Mouse (Mus musculus): ENCODE measurements around the gene Ptbp1.
A peak's percentile ranks its signal among the peaks of the same experiment; 100 is the strongest.

Ptbp1 gene

GRCm38 (mm10) chr10:79886054-79886453 is 31.8 kb downstream of the Ptbp1 start, which contains the start of gene Elane:
TSS of gene Elane (plus strand) at chr10:79886247.
- DNase-seq = no peak

- DNase-seq = no peak
These were observed 32.4 kb downstream of the Ptbp1 start for GRCm38 (mm10) chr10:79886611-79887010.

GRCm38 (mm10) chr10:79889386-79889785 is 35.2 kb downstream of the Ptbp1 start:
- no peak for DNase-seq

GRCm38 (mm10) chr10:79890670-79891069 is 36.4 kb downstream of the Ptbp1 start, which contains the start of gene Cfd:
TSS of gene Cfd (plus strand) at chr10:79890853.
- DNase-seq = no peak

GRCm38 (mm10) chr10:79892451-79893118 is 38.4 kb downstream of the Ptbp1 start:
- peak; percentile 60 to 66 for DNase-seq

- DNase-seq = no peak
These were observed 42.1 kb downstream of the Ptbp1 start for GRCm38 (mm10) chr10:79896306-79896705.

GRCm38 (mm10) chr10:79896814-79897213 is 42.6 kb downstream of the Ptbp1 start:
- no peak for DNase-seq

GRCm38 (mm10) chr10:79897316-79898245 is 43.4 kb downstream of the Ptbp1 start:
- DNase-seq = no peak

GRCm38 (mm10) chr10:79900951-79901410 is 46.8 kb downstream of the Ptbp1 start:
- no peak for DNase-seq

GRCm38 (mm10) chr10:79906712-79907111 is 52.5 kb downstream of the Ptbp1 start:
- DNase-seq = no peak

- no peak for DNase-seq
These were observed 53.2 kb downstream of the Ptbp1 start for GRCm38 (mm10) chr10:79907415-79907814.

- peak; percentile 97 for DNase-seq
These were observed 54.2 kb downstream of the Ptbp1 start, which contains the start of gene Med16 for GRCm38 (mm10) chr10:79908167-79909091. TSS of gene Med16 (minus strand) at chr10:79908923.

GRCm38 (mm10) chr10:79909092-79909922 is 55.1 kb downstream of the Ptbp1 start:
- DNase-seq = no peak

GRCm38 (mm10) chr10:79910556-79910955 is 56.3 kb downstream of the Ptbp1 start, which contains the start of gene Gm26602:
TSS of gene Gm26602 (plus strand) at chr10:79910856.
- DNase-seq = no peak

- no peak for DNase-seq
These were observed 58.2 kb downstream of the Ptbp1 start for GRCm38 (mm10) chr10:79912412-79912811.

Data from thymus, adult 18-20 months (tissue).